Mouse (Mus musculus) liver, adult 2 months (tissue): ENCODE results near the gene Aplp1.

Experiments used
- CTCF ChIP-seq: fragments of 200-500 bp; IDR thresholded peaks from 2 replicates; pipeline ENCODE4 v1.5.1; 2011; ENCODE audit warnings: low read depth, low read length, control low read depth
- POLR2A ChIP-seq: fragments of 200-500 bp; IDR thresholded peaks from 2 replicates; pipeline ENCODE4 v1.6.1; 2011; ENCODE audit warnings: low read length, control low read depth; ENCODE audit not compliant: insufficient read depth; ENCODE audit errors: extremely low read depth

DNA sequence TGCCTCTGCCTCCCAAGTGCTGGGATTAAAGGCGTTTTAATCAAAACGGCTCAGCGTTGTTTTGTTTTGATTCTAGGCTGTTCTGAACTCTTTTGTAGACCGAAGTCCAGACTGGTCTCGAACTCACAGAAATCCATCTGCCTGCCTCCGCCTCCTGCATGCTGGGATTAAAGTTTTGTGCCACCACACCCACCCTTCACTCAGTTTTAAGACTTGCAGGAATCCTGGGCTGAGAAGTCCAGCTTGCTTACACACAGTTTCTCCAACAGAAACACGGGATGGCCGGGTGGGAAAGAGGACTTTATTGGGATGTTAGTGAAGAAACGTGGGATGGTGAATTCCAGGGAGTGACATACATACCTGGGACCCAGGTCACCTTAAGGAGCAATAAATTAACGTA, 10.6 kb downstream of the Aplp1 start:
- TF ChIP-seq CTCF, result no peak
- no peak for TF ChIP-seq POLR2A
